Mouse (Mus musculus) neural tube, embryonic 15.5 days (tissue): Measurements from ENCODE around the gene Gm9044. TPM values are rescaled to one million over a fixed set of nuclear protein-coding genes. Genes with fewer than 3 reads are reported as not detected.
"Not testable (repeated sequence)": the region's sequence is repeated elsewhere in the genome, so short reads cannot be mapped to it uniquely, and the experiment has no call there.

Source experiments
- ATAC-seq: fragments of 200-750 bp; cut with Nextera tagmentation; 2 replicates; pipeline ENCODE4 v1.8.0; 2017; ENCODE audit warnings: mild to moderate bottlenecking, moderate TSS enrichment, moderate library complexity; ENCODE audit not compliant: low FRiP score
- H3K27ac ChIP-seq: fragments of 300-500 bp; sonication (generic); replicated peaks from 2 replicates; pipeline ENCODE4 v1.5.1; 2015; ENCODE audit warnings: mild to moderate bottlenecking, inconsistent platforms
- H3K27me3 ChIP-seq: fragments of 300-500 bp; sonication (generic); replicated peaks from 2 replicates; pipeline ENCODE4 v1.6.1; 2015; ENCODE audit warnings: inconsistent platforms
- H3K36me3 ChIP-seq: fragments of 300-500 bp; sonication (generic); 2 replicates; pipeline ENCODE4 v1.6.1; 2015; ENCODE audit warnings: inconsistent platforms
- H3K4me1 ChIP-seq: fragments of 300-500 bp; sonication (generic); 2 replicates; pipeline ENCODE4 v1.6.1; 2015; ENCODE audit warnings: inconsistent platforms
- H3K4me2 ChIP-seq: fragments of 300-500 bp; sonication (generic); 2 replicates; pipeline ENCODE4 v1.6.1; 2015; ENCODE audit warnings: inconsistent platforms, mild to moderate bottlenecking, moderate library complexity
- H3K4me3 ChIP-seq: fragments of 300-500 bp; sonication (generic); replicated peaks from 2 replicates; pipeline ENCODE4 v1.5.1; 2015; ENCODE audit warnings: mild to moderate bottlenecking, inconsistent platforms
- H3K9ac ChIP-seq: fragments of 300-500 bp; sonication (generic); replicated peaks from 2 replicates; pipeline ENCODE4 v1.6.1; 2015; ENCODE audit warnings: mild to moderate bottlenecking, inconsistent platforms
- H3K9me3 ChIP-seq: fragments of 300-500 bp; sonication (generic); replicated peaks from 2 replicates; pipeline ENCODE4 v1.6.1; 2016; ENCODE audit warnings: inconsistent platforms
- WGBS: fragments of 180-500 bp; shearing (Covaris S2); methylation state at CpG from one replicate; pipeline ENCODE4 v1.1.7; 2015; ENCODE audit warnings: mixed read lengths; 5-methylcytosine and 5-hydroxymethylcytosine counted together
- polyA plus RNA-seq: library from polyadenylated mRNA; unstranded; fragments of >200 nt; fragmentation: Nextera tagmentation; extraction: Ambion mirVana; gene quantifications from 2 replicates; pipeline ENCODE4 v1.2.1, GENCODE M21; 2015

Gm9044 gene
- polyA plus RNA-seq, 1 experiment from 2014 or later, result not detected

- not testable (repeated sequence) for ATAC-seq
- WGBS, result 84% methylated on average over 6 of the region's 7 CpGs
Observed at GRCm38 (mm10) chr10:118282565-118282964, 49.6 kb downstream of the Gm9044 start.

More at GRCm38 (mm10) chr10:118282565-118282964, 49.6 kb downstream of the Gm9044 start:
- H3K9me3 ChIP-seq, H3K9ac ChIP-seq, H3K4me2 ChIP-seq, H3K36me3 ChIP-seq, H3K27ac ChIP-seq, H3K4me3 ChIP-seq, H3K27me3 ChIP-seq, H3K4me1 ChIP-seq: not testable (repeated sequence)

Other genes starting within 250 kb of the Gm9044 start
- 25.1 and 25.3 TPM in 2 replicates for gene Mdm1, start 190.6 kb downstream of the Gm9044 start, polyA plus RNA-seq
- 0.22 TPM in 1 of 2 replicates, not detected in the other for gene Il22, start 127.5 kb downstream of the Gm9044 start, polyA plus RNA-seq
- 0.15 and 0.22 TPM in 2 replicates for gene Gm32717, start 91.6 kb downstream of the Gm9044 start, polyA plus RNA-seq
- 0.15 and 0.22 TPM in 2 replicates for gene Gm32802, start 73.7 kb downstream of the Gm9044 start, polyA plus RNA-seq
- not detected in 2 replicates for gene Iltifb, start 37.4 kb downstream of the Gm9044 start, polyA plus RNA-seq
- gene Gm9040, start 5.4 kb downstream of the Gm9044 start, polyA plus RNA-seq, result not detected in 2 replicates
- gene Gm9045, start 5.4 kb upstream of the Gm9044 start, polyA plus RNA-seq, result 0.09 TPM in 1 of 2 replicates, not detected in the other
- not detected in 2 replicates for gene Gm9046, start 10.8 kb upstream of the Gm9044 start, polyA plus RNA-seq
- not detected in 2 replicates for gene Gm9048, start 16.3 kb upstream of the Gm9044 start, polyA plus RNA-seq
- gene Gm9049, start 21.7 kb upstream of the Gm9044 start, polyA plus RNA-seq, result 0.09 TPM in 1 of 2 replicates, not detected in the other
- gene Ifng, start 108.6 kb upstream of the Gm9044 start, polyA plus RNA-seq, result not detected in 2 replicates